Mouse (Mus musculus): ENCODE measurements around the gene Aqp2. TPM values are rescaled to one million over a fixed set of nuclear protein-coding genes. Genes with fewer than 3 reads are reported as not detected.

Aqp2 gene
- polyA plus RNA-seq (2014; fragmentation: Nextera tagmentation; extraction: Ambion mirVana) = not detected in 2 replicates

- Histone ChIP-seq H3K27me3 (replicated peaks; ENCODE audit: control insufficient read depth, insufficient read depth, low read length) (peaks cover 60% of the 10 kb centered on the region), H3K9me3 (ENCODE audit: control insufficient read depth, low read length) (no peaks in the 10 kb centered on the region), H3K9ac (ENCODE audit: low read depth, low read length) (no peak within 1 kb of the TSS), H3K4me2 (no peak within 1 kb of the TSS), H3K4me1 (replicated peaks; ENCODE audit: control insufficient read depth, insufficient read depth, low read length) (peaks cover 4% of the 10 kb centered on the region; the same call in 1 of the 2 replicates), H3K27ac (ENCODE audit: low read depth, low read length) (no peak within 1 kb of the TSS), H3K36me3 (ENCODE audit: control insufficient read depth, insufficient read depth, low read length) (no peaks in the 10 kb centered on the region), H3K4me3 (ENCODE audit: low read depth, low read length) (no peak within 1 kb of the TSS)
- ATAC-seq (replicated peaks; ENCODE audit: low FRiP score) (no peak), DNase-seq (ENCODE audit: low spot score) (no peak)
- WGBS = 74% methylated on average over 26 of the region's 26 CpGs
Observed at GRCm38 (mm10) chr15:99578802-99579485, at the start of gene Aqp2. Aqp2 (plus strand) TSS chr15:99579055.

DNA sequence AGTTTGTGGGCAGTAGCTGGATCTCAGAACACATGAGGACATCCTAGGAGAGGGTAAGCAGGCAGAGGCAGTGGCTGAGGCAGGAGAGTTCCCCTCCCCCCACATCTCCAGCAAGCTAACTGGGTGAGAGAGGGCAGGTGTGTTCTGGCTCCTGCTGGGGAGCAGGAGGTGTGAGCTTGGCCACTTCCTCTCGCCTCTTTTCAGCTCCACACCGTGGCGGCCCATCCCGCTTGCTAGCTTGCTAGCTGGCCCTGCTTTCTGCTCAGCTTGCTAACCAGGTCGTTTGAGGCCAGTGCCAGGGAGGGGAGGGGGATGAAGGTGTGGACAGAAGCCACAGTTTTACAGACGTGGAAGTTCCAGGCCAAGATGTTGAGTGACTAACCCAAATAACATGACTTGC is 47.7 kb upstream of the Aqp2 start:
- H3K4me1 ChIP-seq (replicated peaks; ENCODE audit: control insufficient read depth, insufficient read depth, low read length) = no peaks in the 10 kb centered on the region; the same call in 1 of the 2 replicates
- DNase-seq (ENCODE audit: low spot score) (no peak), ATAC-seq (replicated peaks; ENCODE audit: low FRiP score) (no peak)
- WGBS = 23% methylated on average over 6 of the region's 6 CpGs
- H3K9me3 ChIP-seq (ENCODE audit: control insufficient read depth, low read length) = no peaks in the 10 kb centered on the region
- H3K9ac ChIP-seq (ENCODE audit: low read depth, low read length) = no peak overlapping the region
- H3K4me2 ChIP-seq = no peak overlapping the region
- H3K27me3 ChIP-seq (replicated peaks; ENCODE audit: control insufficient read depth, insufficient read depth, low read length) = peaks cover 25% of the 10 kb centered on the region
- H3K27ac ChIP-seq (ENCODE audit: low read depth, low read length) = no peak overlapping the region
- no peaks in the 10 kb centered on the region for H3K36me3 ChIP-seq (ENCODE audit: control insufficient read depth, insufficient read depth, low read length)
- H3K4me3 ChIP-seq (ENCODE audit: low read depth, low read length) = no peak overlapping the region

DNA sequence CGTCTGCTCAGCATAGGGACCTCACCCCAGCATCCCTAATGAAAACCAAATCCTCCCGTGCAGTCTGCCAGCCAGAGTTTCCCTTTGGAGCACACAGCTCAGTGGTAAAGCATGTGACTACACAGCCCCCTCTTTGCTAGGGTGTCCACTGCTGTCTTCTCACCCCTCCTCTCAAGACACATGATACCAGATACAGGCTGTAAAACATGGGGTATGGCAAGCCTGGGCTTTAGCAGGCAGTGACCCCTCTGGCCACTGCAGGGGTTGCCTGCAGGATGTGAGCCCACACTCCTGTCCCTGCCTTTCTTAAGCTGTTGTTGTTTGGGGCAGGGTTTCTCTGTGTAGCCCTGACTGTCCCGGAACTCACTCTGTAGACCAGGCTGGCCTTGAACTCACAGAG is 46.8 kb upstream of the Aqp2 start:
- no peaks in the 10 kb centered on the region for H3K9me3 ChIP-seq (ENCODE audit: control insufficient read depth, low read length)
- H3K4me3 ChIP-seq (ENCODE audit: low read depth, low read length) = no peak overlapping the region
- no peaks in the 10 kb centered on the region for H3K36me3 ChIP-seq (ENCODE audit: control insufficient read depth, insufficient read depth, low read length)
- ATAC-seq (replicated peaks; ENCODE audit: low FRiP score) (no peak), DNase-seq (ENCODE audit: low spot score) (no peak)
- H3K4me1 ChIP-seq (replicated peaks; ENCODE audit: control insufficient read depth, insufficient read depth, low read length) = no peaks in the 10 kb centered on the region
- H3K27ac ChIP-seq (ENCODE audit: low read depth, low read length) = no peak overlapping the region
- H3K9ac ChIP-seq (ENCODE audit: low read depth, low read length) = no peak overlapping the region
- 50% methylated on average over 3 of the region's 3 CpGs for WGBS
- no peak overlapping the region for H3K4me2 ChIP-seq
- H3K27me3 ChIP-seq (replicated peaks; ENCODE audit: control insufficient read depth, insufficient read depth, low read length) = peaks cover 23% of the 10 kb centered on the region

DNA sequence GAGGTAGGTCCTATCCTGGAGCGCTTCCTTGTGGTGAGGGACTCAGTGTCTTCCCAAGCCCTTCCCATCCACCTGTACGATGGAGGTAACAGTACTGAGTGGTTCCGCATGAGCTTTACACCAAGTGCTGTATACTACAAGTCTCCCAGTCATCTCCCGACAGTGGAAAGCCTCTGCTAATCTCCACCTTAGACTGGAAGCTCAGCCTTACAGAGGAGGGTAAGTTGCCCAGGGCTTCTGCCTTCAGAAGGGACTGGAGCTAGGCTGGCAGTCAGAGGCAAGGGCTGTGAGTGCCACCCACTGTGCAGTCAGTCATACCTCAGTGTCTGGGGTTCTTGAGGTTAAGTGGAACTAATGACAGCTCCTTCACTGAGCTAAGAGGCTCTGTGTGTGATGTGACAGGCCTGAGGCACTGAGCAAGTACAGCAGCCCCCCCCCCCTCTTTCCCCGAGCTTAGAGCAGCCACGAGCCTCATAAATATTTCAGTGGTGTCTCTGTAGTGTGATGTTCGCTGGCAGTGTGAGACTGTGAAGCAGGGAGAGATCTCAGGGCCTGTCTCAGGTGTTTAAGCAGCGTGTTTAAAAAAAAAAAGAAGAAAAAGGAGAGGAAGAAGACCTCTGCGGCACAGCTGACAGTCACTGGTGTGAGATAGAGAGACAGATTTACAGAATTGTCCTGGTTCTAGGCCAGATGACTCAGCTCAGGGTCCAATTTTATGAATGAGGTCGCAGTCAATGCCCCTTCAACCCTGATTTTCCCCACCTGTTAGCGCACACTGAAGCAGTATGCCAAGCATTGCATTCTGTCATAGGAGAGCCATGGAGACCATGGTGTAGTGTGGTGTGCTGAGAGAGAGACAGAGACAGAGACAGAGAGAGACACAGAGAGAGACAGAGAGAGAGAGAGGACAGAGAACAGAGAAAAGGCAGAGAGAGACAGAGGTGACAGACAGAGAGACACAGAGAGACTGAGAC is 41.7 kb upstream of the Aqp2 start:
- H3K4me3 ChIP-seq (ENCODE audit: low read depth, low read length) = no peak overlapping the region
- DNase-seq (ENCODE audit: low spot score) = no peak
- no peak for ATAC-seq (replicated peaks; ENCODE audit: low FRiP score)
- no peaks in the 10 kb centered on the region for H3K36me3 ChIP-seq (ENCODE audit: control insufficient read depth, insufficient read depth, low read length)
- H3K27ac ChIP-seq (ENCODE audit: low read depth, low read length) = no peak overlapping the region
- no peaks in the 10 kb centered on the region for H3K4me1 ChIP-seq (replicated peaks; ENCODE audit: control insufficient read depth, insufficient read depth, low read length)
- no peak overlapping the region for H3K9ac ChIP-seq (ENCODE audit: low read depth, low read length)
- H3K9me3 ChIP-seq (ENCODE audit: control insufficient read depth, low read length) = no peaks in the 10 kb centered on the region
- no peak overlapping the region for H3K4me2 ChIP-seq
- 64% methylated on average over 11 of the region's 11 CpGs for WGBS
- peaks cover 5% of the 10 kb centered on the region; the same call in 1 of the 2 replicates for H3K27me3 ChIP-seq (replicated peaks; ENCODE audit: control insufficient read depth, insufficient read depth, low read length)

GRCm38 (mm10) chr15:99539891-99540290 is 39.0 kb upstream of the Aqp2 start:
- Histone ChIP-seq H3K9me3 (ENCODE audit: control insufficient read depth, low read length) (no peaks in the 10 kb centered on the region), H3K36me3 (ENCODE audit: control insufficient read depth, insufficient read depth, low read length) (no peaks in the 10 kb centered on the region), H3K4me3 (ENCODE audit: low read depth, low read length) (no peak overlapping the region), H3K4me2 (no peak overlapping the region), H3K27ac (ENCODE audit: low read depth, low read length) (no peak overlapping the region), H3K27me3 (replicated peaks; ENCODE audit: control insufficient read depth, insufficient read depth, low read length) (peaks cover 14% of the 10 kb centered on the region; the same call in 1 of the 2 replicates), H3K4me1 (replicated peaks; ENCODE audit: control insufficient read depth, insufficient read depth, low read length) (no peaks in the 10 kb centered on the region), H3K9ac (ENCODE audit: low read depth, low read length) (no peak overlapping the region)
- DNase-seq (ENCODE audit: low spot score) (no peak), ATAC-seq (replicated peaks; ENCODE audit: low FRiP score) (no peak)
- WGBS = 66% methylated on average over 8 of the region's 8 CpGs

GRCm38 (mm10) chr15:99544047-99544446 is 34.8 kb upstream of the Aqp2 start:
- ATAC-seq (replicated peaks; ENCODE audit: low FRiP score) (no peak), DNase-seq (ENCODE audit: low spot score) (no peak)
- H3K4me2 ChIP-seq = no peak overlapping the region
- peaks cover 17% of the 10 kb centered on the region; the same call in 1 of the 2 replicates for H3K27me3 ChIP-seq (replicated peaks; ENCODE audit: control insufficient read depth, insufficient read depth, low read length)
- WGBS = 38% methylated on average over 7 of the region's 7 CpGs
- H3K27ac ChIP-seq (ENCODE audit: low read depth, low read length) = no peak overlapping the region
- no peaks in the 10 kb centered on the region for H3K36me3 ChIP-seq (ENCODE audit: control insufficient read depth, insufficient read depth, low read length)
- no peaks in the 10 kb centered on the region for H3K9me3 ChIP-seq (ENCODE audit: control insufficient read depth, low read length)
- no peak overlapping the region for H3K9ac ChIP-seq (ENCODE audit: low read depth, low read length)
- H3K4me1 ChIP-seq (replicated peaks; ENCODE audit: control insufficient read depth, insufficient read depth, low read length) = no peaks in the 10 kb centered on the region
- no peak overlapping the region for H3K4me3 ChIP-seq (ENCODE audit: low read depth, low read length)

- no peak overlapping the region for H3K4me3 ChIP-seq (ENCODE audit: low read depth, low read length)
- no peaks in the 10 kb centered on the region for H3K36me3 ChIP-seq (ENCODE audit: control insufficient read depth, insufficient read depth, low read length)
- H3K4me2 ChIP-seq = no peak overlapping the region
- no peak overlapping the region for H3K27ac ChIP-seq (ENCODE audit: low read depth, low read length)
- no peaks in the 10 kb centered on the region for H3K4me1 ChIP-seq (replicated peaks; ENCODE audit: control insufficient read depth, insufficient read depth, low read length)
- H3K27me3 ChIP-seq (replicated peaks; ENCODE audit: control insufficient read depth, insufficient read depth, low read length) = peaks cover 17% of the 10 kb centered on the region; the same call in 1 of the 2 replicates
- DNase-seq (ENCODE audit: low spot score) (no peak), ATAC-seq (replicated peaks; ENCODE audit: low FRiP score) (no peak)
- 80% methylated on average over 11 of the region's 11 CpGs for WGBS
- no peaks in the 10 kb centered on the region for H3K9me3 ChIP-seq (ENCODE audit: control insufficient read depth, low read length)
- H3K9ac ChIP-seq (ENCODE audit: low read depth, low read length) = no peak overlapping the region
Observed at GRCm38 (mm10) chr15:99546596-99546995, 32.3 kb upstream of the Aqp2 start.

DNA sequence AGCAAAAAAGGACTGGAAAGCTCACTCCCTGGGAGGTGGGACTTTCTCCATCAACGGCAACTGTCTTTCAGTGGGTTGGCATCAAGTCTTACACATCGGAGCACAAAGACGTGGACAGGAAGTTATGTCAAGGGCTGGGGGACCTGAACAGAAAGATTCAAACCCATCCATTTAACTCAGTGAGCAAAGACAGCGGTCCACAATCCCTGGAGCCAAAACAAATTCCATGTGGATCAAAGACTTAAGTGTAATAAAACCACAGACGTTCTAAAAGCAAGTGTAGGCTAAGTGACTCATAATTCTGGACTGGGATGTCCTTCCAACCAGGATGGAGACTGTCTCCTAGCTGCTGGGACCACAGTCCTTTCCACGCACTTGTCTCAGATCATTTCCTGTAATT is 31.1 kb upstream of the Aqp2 start:
- ATAC-seq (replicated peaks; ENCODE audit: low FRiP score) (no peak), DNase-seq (ENCODE audit: low spot score) (no peak)
- Histone ChIP-seq H3K9me3 (ENCODE audit: control insufficient read depth, low read length) (no peaks in the 10 kb centered on the region), H3K4me3 (ENCODE audit: low read depth, low read length) (no peak overlapping the region), H3K27ac (ENCODE audit: low read depth, low read length) (no peak overlapping the region), H3K4me2 (no peak overlapping the region), H3K9ac (ENCODE audit: low read depth, low read length) (no peak overlapping the region), H3K4me1 (replicated peaks; ENCODE audit: control insufficient read depth, insufficient read depth, low read length) (no peaks in the 10 kb centered on the region), H3K36me3 (ENCODE audit: control insufficient read depth, insufficient read depth, low read length) (no peaks in the 10 kb centered on the region), H3K27me3 (replicated peaks; ENCODE audit: control insufficient read depth, insufficient read depth, low read length) (peaks cover 17% of the 10 kb centered on the region; the same call in 1 of the 2 replicates)
- 75% methylated on average over 6 of the region's 6 CpGs for WGBS
